Mouse (Mus musculus) hindbrain, postnatal 0 days (tissue): Measurements from ENCODE around the gene Gm6993. TPM values are rescaled to one million over a fixed set of nuclear protein-coding genes. Genes with fewer than 3 reads are reported as not detected.

Experiments
- ATAC-seq: fragments of 200-750 bp; cut with Nextera tagmentation; 2 replicates; pipeline ENCODE4 v1.8.0; 2017; ENCODE audit warnings: mild to moderate bottlenecking, moderate TSS enrichment, moderate library complexity
- DNase-seq: peaks from one replicate; pipeline ENCODE4 v3.0.0-alpha.2; 2015; ENCODE audit warnings: low spot score
- H3K27ac ChIP-seq: fragments of 300-500 bp; sonication (generic); 2 replicates; pipeline ENCODE4 v1.5.1; 2014; ENCODE audit warnings: mild to moderate bottlenecking
- H3K27me3 ChIP-seq: fragments of 300-500 bp; sonication (generic); 2 replicates; pipeline ENCODE4 v1.6.1; 2014; ENCODE audit warnings: low read length, mixed read lengths; ENCODE audit not compliant: insufficient read depth
- H3K36me3 ChIP-seq: fragments of 300-500 bp; sonication (generic); 2 replicates; pipeline ENCODE4 v1.6.1; 2014; ENCODE audit warnings: low read length, mixed read lengths; ENCODE audit not compliant: insufficient read depth
- H3K4me1 ChIP-seq: fragments of 300-500 bp; sonication (generic); 2 replicates; pipeline ENCODE4 v1.6.1; 2014; ENCODE audit warnings: antibody characterized with exemption, low read length, mixed read lengths; ENCODE audit not compliant: insufficient read depth
- H3K4me2 ChIP-seq: fragments of 300-500 bp; sonication (generic); 2 replicates; pipeline ENCODE4 v1.6.1; 2014; ENCODE audit warnings: low read depth, mild to moderate bottlenecking, low read length, moderate library complexity, mixed read lengths
- H3K4me3 ChIP-seq: fragments of 300-500 bp; sonication (generic); 2 replicates; pipeline ENCODE4 v1.5.1; 2014; ENCODE audit warnings: low read length
- H3K9ac ChIP-seq: fragments of 300-500 bp; sonication (generic); replicated peaks from 2 replicates; pipeline ENCODE4 v1.6.1; 2014; ENCODE audit warnings: mild to moderate bottlenecking, low read length, moderate library complexity, mixed read lengths
- H3K9me3 ChIP-seq: fragments of 300-500 bp; sonication (generic); 2 replicates; pipeline ENCODE4 v1.6.1; 2016; ENCODE audit warnings: low read length, mixed read lengths
- CTCF ChIP-seq: IDR thresholded peaks from 2 replicates; pipeline ENCODE4 v1.5.1; 2016; ENCODE audit warnings: antibody characterized with exemption, control low read depth, low read depth
- WGBS: fragments of 180-500 bp; shearing (Covaris S2); extraction: QIAGEN DNeasy Blood & Tissue Kit; methylation state at CpG from one replicate; pipeline ENCODE4 v1.1.7; 2014; 5-methylcytosine and 5-hydroxymethylcytosine counted together
- polyA plus RNA-seq: library from polyadenylated mRNA; unstranded; fragments of >200 nt; fragmentation: Nextera tagmentation; extraction: Ambion mirVana; gene quantifications from 2 replicates; pipeline ENCODE4 v1.2.1, GENCODE M21; 2015
- total RNA-seq: library from RNA; depleted of rRNA; stranded (reverse); fragments of >200 nt; gene quantifications from 2 replicates; pipeline ENCODE4 v1.2.3, GENCODE M21; 2014

Gene Gm6993
- total and polyA plus RNA-seq, 2 experiments from 2014 or later, result not detected

DNA sequence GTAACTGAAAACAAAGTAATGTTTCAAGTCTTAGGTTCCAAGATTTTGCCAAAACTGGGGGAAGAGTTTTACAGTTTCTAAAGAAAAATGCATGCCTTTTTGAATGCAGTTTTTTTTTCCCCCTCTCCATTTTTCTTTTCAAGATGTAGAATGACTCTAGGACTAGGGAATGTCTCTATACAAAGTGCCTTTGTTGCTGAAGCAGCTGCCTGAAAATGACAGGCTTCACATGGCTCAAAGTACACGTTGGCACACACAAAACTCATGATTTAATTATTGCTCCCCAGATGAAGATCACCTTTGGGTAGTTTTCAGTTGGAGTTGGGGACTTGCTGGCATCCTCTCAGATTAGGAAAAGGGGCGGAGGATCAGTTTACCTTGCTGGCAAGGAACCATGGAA is 32.3 kb downstream of the Gm6993 start:
- Histone ChIP-seq H3K36me3 (no peaks in the 10 kb centered on the region), H3K9ac (no peak overlapping the region), H3K27me3 (no peaks in the 10 kb centered on the region), H3K27ac (no peak overlapping the region), H3K4me1 (no peaks in the 10 kb centered on the region; the same call in 1 of the 2 replicates), H3K9me3 (no peaks in the 10 kb centered on the region), H3K4me3 (no peak overlapping the region), H3K4me2 (no peak overlapping the region)
- ATAC-seq (no peak), DNase-seq (no peak)
- TF ChIP-seq CTCF, result no peak
- WGBS, result 65% methylated on average over 2 of the region's 2 CpGs

DNA sequence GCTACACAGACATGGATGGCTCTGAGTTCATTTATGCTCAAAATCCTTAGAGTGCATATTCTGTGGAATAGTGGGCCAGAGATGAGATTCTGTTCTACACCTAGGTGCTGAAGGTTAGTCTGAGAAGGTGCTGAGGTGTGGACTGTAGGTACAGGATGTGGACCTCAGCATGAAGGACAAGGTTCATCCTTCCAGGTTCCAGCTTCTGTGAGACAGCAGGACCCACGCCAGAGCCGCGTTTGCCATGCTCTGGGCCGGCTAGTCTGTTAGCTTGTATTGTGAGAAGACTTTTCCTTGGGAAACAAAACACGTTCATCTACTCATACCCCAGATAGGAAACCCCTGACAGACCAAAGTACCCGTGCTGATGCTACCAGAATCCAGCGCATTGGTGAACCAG is 33.1 kb downstream of the Gm6993 start:
- H3K4me3 ChIP-seq, result no peak overlapping the region
- no peak for DNase-seq
- H3K9ac ChIP-seq, result no peak overlapping the region
- ATAC-seq, result no peak
- H3K27ac ChIP-seq, result no peak overlapping the region
- H3K36me3 ChIP-seq, result no peaks in the 10 kb centered on the region
- 94% methylated on average over 7 of the region's 7 CpGs for WGBS
- no peaks in the 10 kb centered on the region for H3K4me1 ChIP-seq
- H3K27me3 ChIP-seq, result no peaks in the 10 kb centered on the region
- H3K9me3 ChIP-seq, result no peaks in the 10 kb centered on the region
- TF ChIP-seq CTCF, result no peak
- no peak overlapping the region for H3K4me2 ChIP-seq

DNA sequence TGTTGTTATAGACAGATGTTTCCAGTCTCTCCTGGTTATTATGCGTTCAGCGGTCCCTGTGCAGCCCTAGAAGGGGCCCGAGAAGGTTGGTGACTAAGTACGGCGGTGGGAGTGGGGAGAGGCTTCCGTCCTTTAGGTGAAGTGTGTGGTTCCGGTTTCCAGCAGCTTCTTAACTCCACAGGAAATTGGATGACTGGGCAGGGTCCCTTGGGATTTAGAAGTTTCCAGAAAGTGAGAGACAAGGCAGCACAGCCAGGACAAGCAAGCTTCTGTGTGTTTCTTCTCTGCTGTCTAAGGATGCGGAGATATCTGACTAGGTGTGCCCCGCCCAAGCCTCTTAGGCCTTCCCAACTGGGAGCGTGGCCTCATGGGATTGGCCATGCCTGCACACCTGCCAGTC is 34.8 kb downstream of the Gm6993 start:
- no peaks in the 10 kb centered on the region for H3K4me1 ChIP-seq
- H3K27me3 ChIP-seq, result no peaks in the 10 kb centered on the region
- no peak for TF ChIP-seq CTCF
- H3K4me2 ChIP-seq, result no peak overlapping the region
- no peaks in the 10 kb centered on the region for H3K36me3 ChIP-seq
- H3K4me3 ChIP-seq, result no peak overlapping the region
- ATAC-seq (no peak), DNase-seq (no peak)
- H3K9me3 ChIP-seq, result no peaks in the 10 kb centered on the region
- no peak overlapping the region for H3K27ac ChIP-seq
- H3K9ac ChIP-seq, result no peak overlapping the region
- 86% methylated on average over 10 of the region's 10 CpGs for WGBS

DNA sequence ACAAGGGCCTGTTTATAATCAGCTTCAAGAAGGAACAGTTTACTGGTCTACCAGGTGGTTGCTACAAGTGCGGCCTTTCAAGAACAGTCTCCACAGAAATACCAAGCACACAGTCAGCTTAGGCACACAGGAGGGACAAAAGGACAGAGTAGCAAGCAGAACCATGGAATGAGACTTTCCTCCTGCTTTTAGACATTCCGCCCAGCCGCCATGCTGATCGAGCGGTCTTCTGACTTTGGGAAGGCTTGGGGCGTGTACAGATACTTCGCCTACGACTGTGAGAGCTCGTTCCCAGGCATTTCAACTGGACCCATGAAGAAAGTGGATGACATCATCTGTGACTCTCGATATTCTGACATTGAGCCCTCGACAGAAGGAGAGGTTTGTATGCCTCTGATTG is 37.7 kb downstream of the Gm6993 start:
- 92% methylated on average over 11 of the region's 11 CpGs for WGBS
- no peak for TF ChIP-seq CTCF
- Histone ChIP-seq H3K9me3 (no peaks in the 10 kb centered on the region), H3K9ac (no peak overlapping the region), H3K4me3 (no peak overlapping the region), H3K4me1 (no peaks in the 10 kb centered on the region), H3K36me3 (no peaks in the 10 kb centered on the region), H3K4me2 (no peak overlapping the region), H3K27ac (no peak overlapping the region), H3K27me3 (no peaks in the 10 kb centered on the region)
- ATAC-seq, result no peak
- DNase-seq, result no peak

DNA sequence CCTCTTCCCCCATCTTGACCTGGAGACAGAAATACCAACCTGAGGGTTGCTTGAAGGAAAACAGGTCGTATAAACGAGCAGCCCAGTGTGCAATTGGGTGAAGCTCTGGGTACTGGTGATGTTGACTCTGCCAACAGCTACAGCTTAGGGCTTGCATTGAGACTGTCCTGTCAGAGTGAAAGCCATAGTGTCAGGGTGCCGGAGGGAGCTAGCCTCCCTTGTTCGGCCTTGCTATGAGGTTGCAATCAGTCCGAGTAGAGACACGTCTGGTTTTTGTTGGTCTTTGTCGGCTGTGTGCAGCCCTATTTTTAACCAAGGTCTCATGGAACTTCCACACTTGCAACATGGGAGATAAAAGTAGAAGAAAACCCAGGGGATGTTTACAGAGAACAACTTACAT is 39.7 kb downstream of the Gm6993 start:
- Histone ChIP-seq H3K9me3 (no peaks in the 10 kb centered on the region), H3K27me3 (no peaks in the 10 kb centered on the region), H3K27ac (no peak overlapping the region), H3K4me3 (no peak overlapping the region), H3K4me1 (no peaks in the 10 kb centered on the region), H3K4me2 (no peak overlapping the region), H3K36me3 (no peaks in the 10 kb centered on the region), H3K9ac (no peak overlapping the region)
- ATAC-seq (no peak), DNase-seq (no peak)
- TF ChIP-seq CTCF, result no peak
- WGBS, result 91% methylated on average over 7 of the region's 7 CpGs

DNA sequence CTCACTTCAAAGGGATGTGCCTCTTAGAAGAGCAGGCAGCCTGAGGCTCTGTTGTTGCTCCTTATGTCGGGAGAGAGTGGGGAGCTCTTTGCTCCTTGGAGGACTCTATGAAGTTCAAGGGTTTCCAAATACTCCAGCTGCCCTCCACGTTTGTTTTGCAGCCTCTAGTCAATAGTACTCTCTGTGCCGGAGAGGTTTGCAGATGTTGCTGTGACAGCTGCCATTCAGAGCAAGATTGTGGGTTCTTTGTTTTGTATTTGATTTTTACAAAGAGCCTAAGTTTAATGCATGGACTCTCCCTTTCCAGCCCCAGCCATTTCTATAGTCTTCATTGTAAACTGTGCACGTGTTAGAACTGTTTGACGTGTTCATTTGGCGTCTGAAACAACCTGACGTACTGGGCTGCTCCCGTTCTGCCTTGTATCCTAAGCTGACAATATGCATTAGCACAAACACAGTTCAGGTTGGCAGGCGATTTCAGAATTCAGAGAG is 40.6 kb downstream of the Gm6993 start:
- no peak overlapping the region for H3K4me3 ChIP-seq
- H3K27ac ChIP-seq, result no peak overlapping the region
- H3K27me3 ChIP-seq, result no peaks in the 10 kb centered on the region
- no peaks in the 10 kb centered on the region for H3K9me3 ChIP-seq
- ATAC-seq, result no peak
- no peak for DNase-seq
- 53% methylated on average over 9 of the region's 9 CpGs for WGBS
- H3K4me2 ChIP-seq, result no peak overlapping the region
- no peak for TF ChIP-seq CTCF
- H3K4me1 ChIP-seq, result no peaks in the 10 kb centered on the region
- no peaks in the 10 kb centered on the region for H3K36me3 ChIP-seq
- no peak overlapping the region for H3K9ac ChIP-seq

DNA sequence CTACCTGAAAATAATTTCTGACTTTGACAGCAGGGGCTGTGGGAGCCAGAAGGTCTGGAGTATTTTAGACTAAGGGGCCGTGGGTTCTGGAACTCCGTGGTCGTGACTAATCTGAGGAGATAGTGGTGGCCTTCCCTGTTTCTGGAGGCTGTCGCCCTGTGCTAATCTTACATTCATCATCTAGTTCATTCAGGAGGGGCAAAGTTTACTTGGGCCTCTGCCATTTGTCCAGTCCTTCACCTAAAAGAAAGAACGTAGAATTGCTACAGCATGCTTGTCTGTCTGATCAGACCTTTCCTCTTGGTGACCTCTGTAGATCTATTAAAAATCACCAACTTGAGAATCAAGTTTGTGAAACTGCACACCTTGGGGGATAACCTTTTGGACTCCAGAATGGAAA is 41.7 kb downstream of the Gm6993 start:
- H3K9ac ChIP-seq, result no peak overlapping the region
- TF ChIP-seq CTCF, result no peak
- H3K9me3 ChIP-seq, result no peaks in the 10 kb centered on the region
- 85% methylated on average over 5 of the region's 5 CpGs for WGBS
- H3K27ac ChIP-seq, result no peak overlapping the region
- DNase-seq, result no peak
- no peak for ATAC-seq
- H3K4me3 ChIP-seq, result no peak overlapping the region
- H3K36me3 ChIP-seq, result no peaks in the 10 kb centered on the region
- H3K4me1 ChIP-seq, result no peaks in the 10 kb centered on the region
- no peak overlapping the region for H3K4me2 ChIP-seq
- H3K27me3 ChIP-seq, result no peaks in the 10 kb centered on the region
